Mouse (Mus musculus): Measurements from ENCODE around the gene Mal. TPM values are rescaled to one million over a fixed set of nuclear protein-coding genes. Genes with fewer than 3 reads are reported as not detected.

The Mal gene
- 0.86 and 1.4 TPM in 2 replicates for polyA plus RNA-seq (2014; fragmentation: Nextera tagmentation; extraction: Ambion mirVana)

DNA sequence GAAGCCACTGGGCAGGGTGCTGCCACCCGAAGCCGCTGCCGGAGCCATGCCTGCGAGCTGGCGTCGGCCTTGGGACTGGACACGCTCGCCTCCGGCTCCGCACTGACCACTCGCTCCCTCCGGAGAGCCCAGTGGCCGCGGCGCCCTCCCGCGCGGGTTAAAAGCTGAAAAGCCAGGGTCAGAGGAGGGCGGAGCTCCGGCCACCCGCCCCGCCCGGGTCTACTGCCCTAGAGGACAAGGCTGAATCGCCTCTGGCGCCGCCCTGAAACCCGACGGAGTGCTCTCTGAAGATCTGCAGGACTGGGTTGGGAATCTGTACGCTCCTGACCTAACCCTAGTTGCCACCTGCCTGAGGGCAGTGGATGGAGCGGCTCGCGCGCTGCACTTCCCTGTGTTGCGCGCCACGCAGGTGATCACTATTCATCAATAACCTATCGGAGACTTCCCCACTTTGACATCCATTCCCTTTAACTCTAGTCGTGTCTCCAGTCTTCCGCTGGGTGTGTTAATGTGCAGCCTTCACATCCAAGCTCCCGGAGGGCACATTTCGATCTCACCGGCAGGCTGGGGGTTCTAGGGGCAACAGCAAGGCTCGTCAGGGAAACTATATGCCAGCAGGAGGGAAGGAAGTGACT, at the start of gene Mal:
Mal (minus strand) TSS at position 610 of the 635 bp plus-strand sequence.
- no peak within 1 kb of the TSS for H3K27ac ChIP-seq (ENCODE audit: low read depth, low read length)
- peak within 1 kb of the TSS; percentile 37 for H3K4me3 ChIP-seq (ENCODE audit: low read depth, low read length)
- WGBS: under 1% methylated on average over 43 of the region's 43 CpGs
- no peaks in the 10 kb centered on the region for H3K9me3 ChIP-seq (ENCODE audit: control insufficient read depth, low read length)
- no peak for ATAC-seq (ENCODE audit: low FRiP score)
- H3K4me2 ChIP-seq (replicated peaks; ENCODE audit: low read depth, low read length): peak within 1 kb of the TSS; percentile 86
- peaks cover 22% of the 10 kb centered on the region for H3K27me3 ChIP-seq (ENCODE audit: control insufficient read depth, insufficient read depth, low read length)
- peak within 1 kb of the TSS; percentile 41; the same call in 1 of the 2 replicates for H3K9ac ChIP-seq (ENCODE audit: low read depth, low read length)
- H3K4me1 ChIP-seq (replicated peaks; ENCODE audit: control insufficient read depth, insufficient read depth, low read length): no peaks in the 10 kb centered on the region
- DNase-seq (ENCODE audit: low spot score): peak; percentile 61
- H3K36me3 ChIP-seq (ENCODE audit: control insufficient read depth, insufficient read depth, low read length): no peaks in the 10 kb centered on the region

- Histone ChIP-seq H3K4me1 (replicated peaks; ENCODE audit: control insufficient read depth, insufficient read depth, low read length) (no peaks in the 10 kb centered on the region), H3K4me3 (ENCODE audit: low read depth, low read length) (no peak overlapping the region), H3K36me3 (ENCODE audit: control insufficient read depth, insufficient read depth, low read length) (no peaks in the 10 kb centered on the region), H3K27me3 (ENCODE audit: control insufficient read depth, insufficient read depth, low read length) (no peaks in the 10 kb centered on the region), H3K4me2 (replicated peaks; ENCODE audit: low read depth, low read length) (no peak overlapping the region), H3K9me3 (ENCODE audit: control insufficient read depth, low read length) (no peaks in the 10 kb centered on the region), H3K27ac (ENCODE audit: low read depth, low read length) (no peak overlapping the region), H3K9ac (ENCODE audit: low read depth, low read length) (no peak overlapping the region)
- 78% methylated on average over 6 of the region's 6 CpGs for WGBS
- DNase-seq (ENCODE audit: low spot score): no peak
- ATAC-seq (ENCODE audit: low FRiP score): no peak
Observed at GRCm38 (mm10) chr2:127705267-127705666, 48.8 kb upstream of the Mal start.

DNA sequence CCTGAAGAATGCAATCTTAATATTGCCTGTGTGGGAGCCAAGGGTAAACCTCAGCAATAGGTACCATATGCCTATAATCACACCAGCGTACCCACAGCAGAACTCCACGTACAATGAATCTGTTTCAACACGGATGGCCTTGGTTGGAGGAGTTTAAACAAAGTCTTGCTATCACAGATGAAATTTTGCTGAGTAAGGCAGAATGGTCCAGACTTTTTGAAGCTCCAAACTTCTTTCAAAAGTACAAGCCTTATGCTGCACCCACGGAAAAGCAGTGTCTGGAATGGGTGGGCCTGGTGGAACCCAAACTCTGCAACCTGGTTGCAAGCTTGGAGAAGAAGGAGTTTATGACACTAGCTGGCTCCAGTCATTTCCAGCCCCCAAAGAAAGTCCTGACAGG, 32.7 kb upstream of the Mal start:
- ATAC-seq (ENCODE audit: low FRiP score) (no peak), DNase-seq (ENCODE audit: low spot score) (no peak)
- Histone ChIP-seq H3K9me3 (ENCODE audit: control insufficient read depth, low read length) (no peaks in the 10 kb centered on the region), H3K4me3 (ENCODE audit: low read depth, low read length) (no peak overlapping the region), H3K4me2 (replicated peaks; ENCODE audit: low read depth, low read length) (no peak overlapping the region), H3K36me3 (ENCODE audit: control insufficient read depth, insufficient read depth, low read length) (no peaks in the 10 kb centered on the region), H3K9ac (ENCODE audit: low read depth, low read length) (no peak overlapping the region), H3K27me3 (ENCODE audit: control insufficient read depth, insufficient read depth, low read length) (no peaks in the 10 kb centered on the region; the same call in 1 of the 2 replicates), H3K4me1 (replicated peaks; ENCODE audit: control insufficient read depth, insufficient read depth, low read length) (no peaks in the 10 kb centered on the region), H3K27ac (ENCODE audit: low read depth, low read length) (no peak overlapping the region)
- WGBS: 88% methylated on average over 4 of the region's 4 CpGs

GRCm38 (mm10) chr2:127683687-127684331, 27.3 kb upstream of the Mal start:
- no peak overlapping the region for H3K27ac ChIP-seq (ENCODE audit: low read depth, low read length)
- H3K4me2 ChIP-seq (replicated peaks; ENCODE audit: low read depth, low read length): no peak overlapping the region
- no peaks in the 10 kb centered on the region; the same call in 1 of the 2 replicates for H3K27me3 ChIP-seq (ENCODE audit: control insufficient read depth, insufficient read depth, low read length)
- no peaks in the 10 kb centered on the region for H3K9me3 ChIP-seq (ENCODE audit: control insufficient read depth, low read length)
- peak; percentile 74 for DNase-seq (ENCODE audit: low spot score)
- H3K9ac ChIP-seq (ENCODE audit: low read depth, low read length): no peak overlapping the region
- H3K4me1 ChIP-seq (replicated peaks; ENCODE audit: control insufficient read depth, insufficient read depth, low read length): no peaks in the 10 kb centered on the region
- no peak overlapping the region for H3K4me3 ChIP-seq (ENCODE audit: low read depth, low read length)
- peak; percentile 61; the same call in 1 of the 2 replicates for ATAC-seq (ENCODE audit: low FRiP score)
- H3K36me3 ChIP-seq (ENCODE audit: control insufficient read depth, insufficient read depth, low read length): no peaks in the 10 kb centered on the region
- 42% methylated on average over 12 of the region's 12 CpGs for WGBS

DNA sequence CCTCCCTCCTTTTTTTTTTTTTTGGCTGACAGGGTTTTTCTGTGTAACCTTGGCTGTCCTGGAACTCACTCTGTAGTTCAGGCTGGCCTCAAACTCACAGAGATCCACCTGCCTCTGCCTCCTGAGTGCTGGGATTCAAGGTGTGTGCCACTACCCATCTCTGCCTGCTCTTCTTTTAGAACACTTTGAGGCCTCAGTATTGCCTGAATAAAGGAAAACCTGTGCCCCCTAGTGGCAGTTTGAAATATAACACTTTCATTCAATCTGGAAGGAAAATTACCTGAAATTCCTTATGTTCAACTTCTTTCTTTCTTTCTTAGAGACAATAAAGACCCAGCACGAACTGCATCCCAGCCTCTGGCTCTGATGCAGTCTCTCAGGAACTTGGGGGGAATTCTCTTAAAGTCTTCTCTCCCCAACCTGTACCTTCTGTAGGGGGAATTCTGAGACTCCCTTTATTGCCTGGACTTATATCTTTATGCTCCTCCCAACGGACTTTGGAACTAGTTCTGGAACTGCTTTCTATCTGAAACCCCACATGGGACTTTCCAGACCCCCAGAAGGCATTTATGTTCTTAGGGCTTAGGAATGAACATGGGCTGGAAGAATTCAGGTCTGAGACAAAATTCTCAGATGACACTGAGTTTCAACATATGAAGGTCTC, 11.5 kb upstream of the Mal start:
- no peak overlapping the region for H3K4me3 ChIP-seq (ENCODE audit: low read depth, low read length)
- ATAC-seq (ENCODE audit: low FRiP score) (no peak), DNase-seq (ENCODE audit: low spot score) (peak; percentile 64)
- H3K27me3 ChIP-seq (ENCODE audit: control insufficient read depth, insufficient read depth, low read length): no peaks in the 10 kb centered on the region
- no peak overlapping the region for H3K27ac ChIP-seq (ENCODE audit: low read depth, low read length)
- no peak overlapping the region for H3K4me2 ChIP-seq (replicated peaks; ENCODE audit: low read depth, low read length)
- no peak overlapping the region for H3K9ac ChIP-seq (ENCODE audit: low read depth, low read length)
- H3K9me3 ChIP-seq (ENCODE audit: control insufficient read depth, low read length): no peaks in the 10 kb centered on the region
- WGBS: 28% methylated on average over 2 of the region's 2 CpGs
- no peaks in the 10 kb centered on the region for H3K4me1 ChIP-seq (replicated peaks; ENCODE audit: control insufficient read depth, insufficient read depth, low read length)
- no peaks in the 10 kb centered on the region for H3K36me3 ChIP-seq (ENCODE audit: control insufficient read depth, insufficient read depth, low read length)

DNA sequence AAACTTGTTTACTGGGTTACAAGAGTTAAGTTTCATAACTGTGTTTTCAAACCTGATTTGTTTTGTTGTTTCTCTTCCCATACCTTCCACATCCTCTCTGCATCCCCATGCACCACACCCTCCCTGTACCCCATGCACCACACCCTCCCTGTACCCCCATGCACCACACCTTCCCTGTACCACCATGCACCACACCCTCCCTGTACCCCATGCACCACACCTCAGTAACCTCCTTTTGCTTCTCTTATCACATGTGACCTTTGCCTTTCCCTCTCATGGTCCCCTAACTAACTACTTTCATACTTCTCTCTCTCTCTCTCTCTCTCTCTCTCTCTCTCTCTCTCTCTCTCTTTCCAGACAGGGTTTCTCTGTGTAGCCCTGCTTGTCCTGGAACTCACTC, 10.5 kb upstream of the Mal start:
- Histone ChIP-seq H3K9me3 (ENCODE audit: control insufficient read depth, low read length) (no peaks in the 10 kb centered on the region), H3K9ac (ENCODE audit: low read depth, low read length) (no peak overlapping the region), H3K27me3 (ENCODE audit: control insufficient read depth, insufficient read depth, low read length) (no peaks in the 10 kb centered on the region), H3K4me3 (ENCODE audit: low read depth, low read length) (no peak overlapping the region), H3K27ac (ENCODE audit: low read depth, low read length) (no peak overlapping the region), H3K4me2 (replicated peaks; ENCODE audit: low read depth, low read length) (no peak overlapping the region), H3K4me1 (replicated peaks; ENCODE audit: control insufficient read depth, insufficient read depth, low read length) (no peaks in the 10 kb centered on the region), H3K36me3 (ENCODE audit: control insufficient read depth, insufficient read depth, low read length) (no peaks in the 10 kb centered on the region)
- ATAC-seq (ENCODE audit: low FRiP score) (no peak), DNase-seq (ENCODE audit: low spot score) (no peak)

- ATAC-seq (ENCODE audit: low FRiP score) (no peak), DNase-seq (ENCODE audit: low spot score) (no peak)
- Histone ChIP-seq H3K9ac (ENCODE audit: low read depth, low read length) (no peak overlapping the region), H3K36me3 (ENCODE audit: control insufficient read depth, insufficient read depth, low read length) (no peaks in the 10 kb centered on the region), H3K27ac (ENCODE audit: low read depth, low read length) (no peak overlapping the region), H3K9me3 (ENCODE audit: control insufficient read depth, low read length) (no peaks in the 10 kb centered on the region), H3K4me3 (ENCODE audit: low read depth, low read length) (no peak overlapping the region), H3K4me1 (replicated peaks; ENCODE audit: control insufficient read depth, insufficient read depth, low read length) (no peaks in the 10 kb centered on the region), H3K27me3 (ENCODE audit: control insufficient read depth, insufficient read depth, low read length) (peaks cover 1% of the 10 kb centered on the region; the same call in 1 of the 2 replicates), H3K4me2 (replicated peaks; ENCODE audit: low read depth, low read length) (no peak overlapping the region)
- WGBS: 48% methylated on average over 2 of the region's 2 CpGs
Observed at GRCm38 (mm10) chr2:127662708-127663107, 6.2 kb upstream of the Mal start.

DNA sequence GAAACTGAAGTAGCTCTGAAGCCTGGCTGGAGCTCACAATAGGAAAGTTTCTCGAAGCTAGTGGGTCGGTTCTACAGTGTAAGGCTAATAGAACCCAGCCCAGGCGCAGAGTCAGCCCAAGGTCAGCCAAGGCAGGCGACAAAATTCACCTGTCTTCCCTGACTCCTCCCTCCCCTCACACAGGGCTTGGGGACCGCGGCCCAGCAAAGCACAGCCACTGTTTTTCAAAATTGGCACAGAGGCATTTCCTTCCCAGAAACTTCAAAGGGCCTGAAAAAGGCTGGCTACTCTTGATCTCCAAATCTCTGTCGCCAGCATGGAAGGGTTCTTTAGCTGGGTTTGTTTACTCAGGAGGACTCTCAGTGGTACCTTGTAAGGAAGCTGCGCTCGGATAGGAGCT, 1.1 kb downstream of the Mal start:
- Histone ChIP-seq H3K4me3 (ENCODE audit: low read depth, low read length) (no peak overlapping the region), H3K27ac (ENCODE audit: low read depth, low read length) (no peak overlapping the region)
- WGBS: 4% methylated on average over 9 of the region's 9 CpGs

More for the DNA sequence above, 1.1 kb downstream of the Mal start:
- H3K9me3 ChIP-seq (ENCODE audit: control insufficient read depth, low read length): no peaks in the 10 kb centered on the region
- ATAC-seq (ENCODE audit: low FRiP score) (no peak), DNase-seq (ENCODE audit: low spot score) (peak; percentile 24)
- H3K4me1 ChIP-seq (replicated peaks; ENCODE audit: control insufficient read depth, insufficient read depth, low read length): no peaks in the 10 kb centered on the region
- H3K27me3 ChIP-seq (ENCODE audit: control insufficient read depth, insufficient read depth, low read length): peaks cover 22% of the 10 kb centered on the region
- no peaks in the 10 kb centered on the region for H3K36me3 ChIP-seq (ENCODE audit: control insufficient read depth, insufficient read depth, low read length)
- peak overlapping the region; percentile 86; the same call in 1 of the 2 replicates for H3K4me2 ChIP-seq (replicated peaks; ENCODE audit: low read depth, low read length)
- no peak overlapping the region for H3K9ac ChIP-seq (ENCODE audit: low read depth, low read length)
